Mouse (Mus musculus) heart, postnatal 0 days (tissue): Measurements from ENCODE around the gene Cldn4. TPM values are rescaled to one million over a fixed set of nuclear protein-coding genes. Genes with fewer than 3 reads are reported as not detected.

ENCODE experiments used
- ATAC-seq: fragments of 200-750 bp; cut with Nextera tagmentation; 2 replicates; pipeline ENCODE4 v1.8.0; 2017; ENCODE audit warnings: low read depth, moderate number of reproducible peaks, moderate library complexity; ENCODE audit not compliant: insufficient read depth
- DNase-seq: peaks from one replicate; pipeline ENCODE4 v3.0.0-alpha.2; 2016; ENCODE audit warnings: low spot score
- H3K27ac ChIP-seq: fragments of 300-500 bp; sonication (generic); 2 replicates; pipeline ENCODE4 v1.5.1; 2014; ENCODE audit warnings: low read depth, mild to moderate bottlenecking
- H3K27me3 ChIP-seq: fragments of 300-500 bp; sonication (generic); 2 replicates; pipeline ENCODE4 v1.6.1; 2014; ENCODE audit warnings: low read length, mixed read lengths; ENCODE audit not compliant: control insufficient read depth, insufficient read depth
- H3K36me3 ChIP-seq: fragments of 300-500 bp; sonication (generic); replicated peaks from 2 replicates; pipeline ENCODE4 v1.6.1; 2014; ENCODE audit warnings: low read length, mixed read lengths; ENCODE audit not compliant: control insufficient read depth, insufficient read depth
- H3K4me1 ChIP-seq: fragments of 300-500 bp; sonication (generic); 2 replicates; pipeline ENCODE4 v1.6.1; 2014; ENCODE audit warnings: antibody characterized with exemption; ENCODE audit not compliant: control insufficient read depth, insufficient read depth
- H3K4me2 ChIP-seq: fragments of 300-500 bp; sonication (generic); 2 replicates; pipeline ENCODE4 v1.6.1; 2014; ENCODE audit warnings: low read depth, mild to moderate bottlenecking, low read length, moderate library complexity
- H3K4me3 ChIP-seq: fragments of 300-500 bp; sonication (generic); 2 replicates; pipeline ENCODE4 v1.5.1; 2014; ENCODE audit warnings: low read depth, low read length
- H3K9ac ChIP-seq: fragments of 300-500 bp; sonication (generic); replicated peaks from 2 replicates; pipeline ENCODE4 v1.6.1; 2014; ENCODE audit warnings: low read depth, low read length, mixed read lengths
- H3K9me3 ChIP-seq: fragments of 300-500 bp; sonication (generic); replicated peaks from 2 replicates; pipeline ENCODE4 v1.6.1; 2016; ENCODE audit warnings: low read length; ENCODE audit not compliant: control insufficient read depth
- CTCF ChIP-seq: IDR thresholded peaks from 2 replicates; pipeline ENCODE4 v1.5.1; 2016; ENCODE audit warnings: antibody characterized with exemption, control low read depth, low read depth
- EP300 ChIP-seq: IDR thresholded peaks from 2 replicates; pipeline ENCODE4 v1.6.1; 2016; ENCODE audit warnings: antibody characterized with exemption, low read depth
- WGBS: fragments of 180-500 bp; shearing (Covaris S2); extraction: QIAGEN DNeasy Blood & Tissue Kit; methylation state at CpG from one replicate; pipeline ENCODE4 v1.1.7; 2014; 5-methylcytosine and 5-hydroxymethylcytosine counted together
- polyA plus RNA-seq: library from polyadenylated mRNA; unstranded; fragments of >200 nt; fragmentation: Nextera tagmentation; extraction: Ambion mirVana; gene quantifications from 2 replicates; pipeline ENCODE4 v1.2.1, GENCODE M21; 2015
- total RNA-seq: library from RNA; depleted of rRNA; stranded (reverse); fragments of >200 nt; gene quantifications from 2 replicates; pipeline ENCODE4 v1.2.3, GENCODE M21; 2014; ENCODE audit warnings: low replicate concordance

Cldn4 gene
- total and polyA plus RNA-seq, 2 experiments from 2014 or later = 10.2 TPM; not detected in 1

DNA sequence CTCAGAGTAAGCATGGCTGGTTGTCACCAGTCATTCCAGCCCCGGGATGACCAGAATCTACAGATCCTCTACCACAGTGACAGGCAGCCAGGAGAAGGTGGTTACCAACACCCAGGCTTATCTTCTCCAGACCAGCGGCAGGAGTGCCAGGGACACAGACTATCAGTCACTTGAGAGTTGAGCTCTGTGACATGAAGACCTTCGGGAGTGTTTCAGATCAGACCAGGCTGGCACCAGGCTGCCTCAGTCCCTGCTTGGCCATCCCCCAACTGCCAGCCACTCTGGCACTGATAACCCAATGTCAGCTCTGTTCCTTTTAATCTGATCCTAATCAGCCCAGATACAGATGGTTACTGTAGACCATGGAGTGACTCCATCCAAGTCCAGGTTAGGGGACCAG, 27.6 kb downstream of the Cldn4 start:
- Histone ChIP-seq H3K4me3 (no peak overlapping the region), H3K27me3 (no peaks in the 10 kb centered on the region), H3K9me3 (no peaks in the 10 kb centered on the region), H3K4me1 (no peaks in the 10 kb centered on the region), H3K27ac (no peak overlapping the region), H3K36me3 (no peaks in the 10 kb centered on the region), H3K4me2 (no peak overlapping the region), H3K9ac (no peak overlapping the region)
- DNase-seq (no peak), ATAC-seq (no peak)
- TF ChIP-seq EP300 (no peak), CTCF (no peak)
- WGBS = 42% methylated on average over 3 of the region's 3 CpGs

DNA sequence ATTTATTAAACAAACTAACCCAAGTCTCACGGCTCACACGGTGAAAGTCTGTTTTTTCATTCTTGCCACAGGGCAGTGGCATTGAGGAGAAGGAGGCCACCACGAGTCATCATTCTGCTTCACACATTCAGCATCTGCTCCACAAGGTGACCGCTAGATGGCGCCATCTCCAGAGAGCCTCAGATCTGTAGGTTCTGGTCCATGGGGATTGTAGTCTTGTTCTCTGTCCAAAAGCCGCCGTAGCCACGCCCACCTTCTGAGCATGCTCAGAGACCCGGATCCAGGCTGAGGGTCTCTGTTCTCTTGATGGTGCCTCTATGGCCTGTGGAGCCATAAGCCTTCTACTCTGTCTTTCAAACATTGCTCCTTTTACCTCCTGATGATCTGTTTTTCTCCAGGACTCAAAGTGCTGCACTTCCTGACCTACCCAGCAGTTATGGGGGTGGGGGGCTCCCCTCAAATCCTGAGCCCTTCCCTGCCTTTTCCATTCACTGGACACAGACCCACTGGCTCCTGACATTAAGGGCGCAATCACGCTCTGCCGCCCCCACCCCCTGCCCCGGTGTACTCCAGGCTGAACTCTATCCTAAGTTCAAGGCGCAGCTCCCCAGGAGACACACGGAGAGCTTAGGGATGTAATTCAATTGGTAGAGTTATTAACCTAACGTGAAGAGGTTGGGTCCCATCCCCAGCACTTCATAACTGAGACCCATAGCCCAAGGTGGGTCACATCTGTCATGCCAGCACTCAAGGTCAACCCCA, 28.5 kb downstream of the Cldn4 start:
- DNase-seq = peak; percentile 34
- Histone ChIP-seq H3K9ac (no peak overlapping the region), H3K27me3 (no peaks in the 10 kb centered on the region), H3K9me3 (no peaks in the 10 kb centered on the region), H3K27ac (no peak overlapping the region), H3K4me3 (no peak overlapping the region), H3K4me1 (no peaks in the 10 kb centered on the region), H3K36me3 (no peaks in the 10 kb centered on the region), H3K4me2 (no peak overlapping the region)
- peak; percentile 39 for ATAC-seq
- 49% methylated on average over 16 of the region's 16 CpGs for WGBS
- peak; percentile 66 for TF ChIP-seq CTCF
- no peak for TF ChIP-seq EP300

DNA sequence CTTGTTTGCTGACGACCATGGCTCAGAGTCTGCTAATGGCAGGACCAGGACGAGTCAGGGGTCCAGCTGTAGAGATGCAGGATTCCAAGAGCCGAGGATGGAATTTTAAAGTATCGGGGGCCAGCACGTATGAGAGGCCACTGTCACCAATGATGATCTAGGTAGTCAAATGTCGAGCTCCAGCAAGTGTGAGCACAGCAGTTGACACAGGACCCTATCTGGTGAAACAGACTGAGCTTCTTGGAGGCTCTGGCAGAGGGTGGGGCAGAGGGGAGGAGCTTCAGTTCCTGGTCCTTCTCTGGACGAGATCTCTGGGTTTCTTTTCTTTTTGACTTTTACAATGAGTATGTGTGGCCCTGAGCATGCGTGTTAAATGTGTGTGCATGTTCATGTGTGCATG, 31.4 kb downstream of the Cldn4 start, which contains the start of gene Cldn13:
TSS of gene Cldn13 (minus strand) at position 216 of the 400 bp plus-strand sequence.
- no peak within 1 kb of the TSS for H3K4me2 ChIP-seq
- TF ChIP-seq CTCF = no peak
- no peak for TF ChIP-seq EP300
- no peak for DNase-seq
- no peak within 1 kb of the TSS for H3K9ac ChIP-seq
- 78% methylated on average over 8 of the region's 8 CpGs for WGBS
- H3K4me1 ChIP-seq = no peaks in the 10 kb centered on the region
- no peak for ATAC-seq
- H3K27ac ChIP-seq = no peak within 1 kb of the TSS
- H3K27me3 ChIP-seq = no peaks in the 10 kb centered on the region
- no peaks in the 10 kb centered on the region for H3K36me3 ChIP-seq
- no peaks in the 10 kb centered on the region for H3K9me3 ChIP-seq
- no peak within 1 kb of the TSS for H3K4me3 ChIP-seq

DNA sequence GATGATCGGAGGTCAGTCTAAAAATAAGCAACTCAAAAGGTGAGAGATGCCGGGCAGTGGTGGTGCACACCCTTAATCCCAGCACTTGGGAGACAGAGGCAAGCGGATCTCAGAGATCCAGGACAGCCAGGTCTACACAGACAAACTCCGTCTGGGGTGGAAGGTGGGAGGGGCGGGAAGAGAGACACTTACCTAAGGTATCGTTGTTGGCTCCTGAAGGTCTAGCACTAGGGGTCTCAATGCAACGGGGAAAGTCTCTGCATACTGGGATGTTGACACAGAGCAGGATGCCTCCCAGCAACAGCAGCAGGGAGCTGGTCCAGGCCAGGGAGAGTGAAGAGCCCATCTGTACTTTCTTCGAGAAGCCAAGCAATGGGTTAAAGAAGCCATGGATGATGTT, 32.2 kb downstream of the Cldn4 start:
- Histone ChIP-seq H3K36me3 (no peaks in the 10 kb centered on the region), H3K27me3 (no peaks in the 10 kb centered on the region), H3K4me1 (no peaks in the 10 kb centered on the region), H3K9me3 (no peaks in the 10 kb centered on the region), H3K27ac (no peak overlapping the region), H3K9ac (no peak overlapping the region), H3K4me3 (no peak overlapping the region), H3K4me2 (no peak overlapping the region)
- 69% methylated on average over 8 of the region's 8 CpGs for WGBS
- ATAC-seq (no peak), DNase-seq (no peak)
- TF ChIP-seq CTCF = no peak
- no peak for TF ChIP-seq EP300

DNA sequence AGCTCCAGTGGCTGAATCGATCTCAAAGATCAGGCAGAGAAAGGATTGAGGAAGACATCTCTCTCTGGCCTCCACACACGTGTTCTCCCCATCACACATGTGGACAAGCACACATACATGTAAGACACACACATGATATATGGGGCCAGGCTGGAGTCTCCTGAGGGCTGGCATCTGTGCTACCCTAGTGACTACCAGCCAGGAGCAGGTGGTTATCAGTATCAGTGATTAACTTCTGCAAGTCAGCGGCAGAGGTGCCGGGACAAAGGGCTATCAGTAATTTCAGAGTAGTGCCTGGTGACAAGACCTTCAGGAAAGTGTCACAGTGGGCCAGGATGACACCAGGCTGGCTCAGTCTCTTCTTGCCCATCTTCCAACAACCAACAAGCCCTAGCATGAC, 33.0 kb downstream of the Cldn4 start:
- H3K4me3 ChIP-seq = no peak overlapping the region
- no peaks in the 10 kb centered on the region for H3K36me3 ChIP-seq
- no peak for DNase-seq
- WGBS = 55% methylated on average over 4 of the region's 4 CpGs
- ATAC-seq = no peak
- no peaks in the 10 kb centered on the region for H3K4me1 ChIP-seq
- no peak overlapping the region for H3K27ac ChIP-seq
- H3K9me3 ChIP-seq = no peaks in the 10 kb centered on the region
- H3K9ac ChIP-seq = no peak overlapping the region
- H3K27me3 ChIP-seq = no peaks in the 10 kb centered on the region
- H3K4me2 ChIP-seq = no peak overlapping the region
- TF ChIP-seq CTCF = no peak
- TF ChIP-seq EP300 = no peak

DNA sequence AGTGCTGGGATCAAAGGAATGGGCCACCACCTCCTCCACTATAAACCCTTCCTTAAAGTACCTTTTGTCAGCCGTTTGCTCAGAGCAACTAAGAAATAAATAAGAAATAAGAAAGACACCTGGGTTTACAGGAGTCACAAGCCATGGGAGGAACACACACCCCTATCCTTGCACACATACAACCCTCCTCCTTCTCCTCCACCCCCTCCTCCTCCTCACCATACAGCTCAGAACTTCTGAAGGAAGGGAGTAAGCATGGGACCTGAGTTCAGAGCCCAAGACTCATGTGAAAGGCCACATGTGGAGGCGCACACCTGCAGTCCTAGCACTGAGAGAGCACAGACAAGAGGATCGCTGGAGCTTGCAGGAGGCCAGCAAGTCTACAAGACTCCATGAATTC, 33.4 kb downstream of the Cldn4 start:
- WGBS = 72% methylated on average over 3 of the region's 3 CpGs
- no peak overlapping the region for H3K4me2 ChIP-seq
- no peaks in the 10 kb centered on the region for H3K9me3 ChIP-seq
- no peak for DNase-seq
- no peaks in the 10 kb centered on the region for H3K36me3 ChIP-seq
- no peak overlapping the region for H3K27ac ChIP-seq
- ATAC-seq = no peak
- no peak overlapping the region for H3K4me3 ChIP-seq
- no peaks in the 10 kb centered on the region for H3K27me3 ChIP-seq
- H3K9ac ChIP-seq = no peak overlapping the region
- H3K4me1 ChIP-seq = no peaks in the 10 kb centered on the region
- TF ChIP-seq EP300 = no peak
- no peak for TF ChIP-seq CTCF
